Mouse (Mus musculus) liver, adult 2 months (tissue): Measurements from ENCODE around the gene Atp6v1g3. TPM values are rescaled to one million over a fixed set of nuclear protein-coding genes. Genes with fewer than 3 reads are reported as not detected.

Experiments used
- DNase-seq: peaks from one replicate; pipeline ENCODE4 v3.0.0-alpha.2; 2011; ENCODE audit warnings: low read depth, low spot score; ENCODE audit errors: extremely low read depth
- H3K27ac ChIP-seq: fragments of 200-500 bp; replicated peaks from 2 replicates; pipeline ENCODE4 v1.5.1; 2012; ENCODE audit warnings: low read depth, mild to moderate bottlenecking, control low read depth, inconsistent platforms, low read length; ENCODE audit not compliant: insufficient read depth
- H3K27me3 ChIP-seq: fragments of 200-500 bp; 2 replicates; pipeline ENCODE4 v1.6.1; 2012; ENCODE audit warnings: mild to moderate bottlenecking, moderate library complexity, low read length, inconsistent platforms; ENCODE audit not compliant: control insufficient read depth, insufficient read depth
- H3K36me3 ChIP-seq: fragments of 200-500 bp; 2 replicates; pipeline ENCODE4 v1.6.1; 2012; ENCODE audit warnings: low read length, inconsistent platforms; ENCODE audit not compliant: control insufficient read depth, insufficient read depth
- H3K4me1 ChIP-seq: fragments of 200-500 bp; 2 replicates; pipeline ENCODE4 v1.6.1; 2011; ENCODE audit warnings: low read length; ENCODE audit not compliant: control insufficient read depth, insufficient read depth
- H3K4me3 ChIP-seq: fragments of 200-500 bp; 2 replicates; pipeline ENCODE4 v1.5.1; 2011; ENCODE audit warnings: low read depth, mild to moderate bottlenecking, control low read depth, low read length, moderate library complexity; ENCODE audit not compliant: insufficient read depth
- H3K79me2 ChIP-seq: fragments of 200-500 bp; 2 replicates; pipeline ENCODE4 v1.6.1; 2012; ENCODE audit warnings: inconsistent platforms, mild to moderate bottlenecking, low read length, moderate library complexity; ENCODE audit not compliant: control insufficient read depth, insufficient read depth
- H3K9ac ChIP-seq: fragments of 200-500 bp; 2 replicates; pipeline ENCODE4 v1.6.1; 2012; ENCODE audit warnings: low read depth, mild to moderate bottlenecking, control low read depth, inconsistent platforms, low read length
- CTCF ChIP-seq: fragments of 200-500 bp; IDR thresholded peaks from 2 replicates; pipeline ENCODE4 v1.5.1; 2011; ENCODE audit warnings: low read depth, low read length, control low read depth
- POLR2A ChIP-seq: fragments of 200-500 bp; IDR thresholded peaks from 2 replicates; pipeline ENCODE4 v1.6.1; 2011; ENCODE audit warnings: low read length, control low read depth; ENCODE audit not compliant: insufficient read depth; ENCODE audit errors: extremely low read depth
- WGBS: fragments of 180-500 bp; shearing (Covaris S2); methylation state at CpG from one replicate; pipeline ENCODE4 v1.1.7; 2018; 5-methylcytosine and 5-hydroxymethylcytosine counted together
- polyA plus RNA-seq: library from polyadenylated mRNA; depleted of rRNA; stranded (reverse); fragments of >200 nt; gene quantifications from 2 replicates; pipeline ENCODE4 v1.2.3, GENCODE M21; 2012
- total RNA-seq: library from RNA; depleted of rRNA; stranded (reverse); fragments of >200 nt; gene quantifications from 2 replicates; pipeline ENCODE4 v1.2.3, GENCODE M21; 2014

Gene Atp6v1g3
- total and polyA plus RNA-seq, 2 experiments: not detected

GRCm38 (mm10) chr1:138326566-138326965 lies 53.0 kb downstream of the Atp6v1g3 start:
- TF ChIP-seq POLR2A (no peak), CTCF (no peak)
- no peaks in the 10 kb centered on the region for H3K36me3 ChIP-seq
- no peaks in the 10 kb centered on the region for H3K79me2 ChIP-seq
- 52% methylated on average over 2 of the region's 2 CpGs for WGBS
- no peaks in the 10 kb centered on the region for H3K27me3 ChIP-seq
- no peak overlapping the region for H3K9ac ChIP-seq
- DNase-seq: no peak
- no peaks in the 10 kb centered on the region; the same call in 1 of the 2 replicates for H3K4me1 ChIP-seq
- H3K4me3 ChIP-seq: no peak overlapping the region
- H3K27ac ChIP-seq: no peak overlapping the region

- Histone ChIP-seq H3K4me3 (no peak overlapping the region), H3K4me1 (no peaks in the 10 kb centered on the region; the same call in 1 of the 2 replicates), H3K9ac (no peak overlapping the region), H3K36me3 (no peaks in the 10 kb centered on the region), H3K27me3 (no peaks in the 10 kb centered on the region), H3K79me2 (no peaks in the 10 kb centered on the region), H3K27ac (no peak overlapping the region)
- no peak for TF ChIP-seq POLR2A
- TF ChIP-seq CTCF: no peak
- DNase-seq: no peak
- WGBS: 59% methylated on average over 18 of the region's 18 CpGs
Measured at GRCm38 (mm10) chr1:138327466-138328245, 54.1 kb downstream of the Atp6v1g3 start.

GRCm38 (mm10) chr1:138328320-138328719 lies 54.8 kb downstream of the Atp6v1g3 start:
- DNase-seq: peak; percentile 14
- no peak overlapping the region for H3K4me3 ChIP-seq
- TF ChIP-seq CTCF (peak; percentile 58), POLR2A (no peak)
- WGBS: 21% methylated on average over 12 of the region's 12 CpGs
- no peak overlapping the region for H3K9ac ChIP-seq
- no peak overlapping the region for H3K27ac ChIP-seq
- H3K4me1 ChIP-seq: no peaks in the 10 kb centered on the region; the same call in 1 of the 2 replicates
- H3K27me3 ChIP-seq: no peaks in the 10 kb centered on the region
- H3K36me3 ChIP-seq: no peaks in the 10 kb centered on the region
- H3K79me2 ChIP-seq: no peaks in the 10 kb centered on the region

GRCm38 (mm10) chr1:138330556-138330955 lies 57.0 kb downstream of the Atp6v1g3 start:
- no peaks in the 10 kb centered on the region; the same call in 1 of the 2 replicates for H3K4me1 ChIP-seq
- no peak for TF ChIP-seq CTCF
- no peak for TF ChIP-seq POLR2A
- H3K36me3 ChIP-seq: no peaks in the 10 kb centered on the region
- no peak for DNase-seq
- H3K79me2 ChIP-seq: no peaks in the 10 kb centered on the region
- WGBS: 93% methylated on average over 2 of the region's 2 CpGs
- no peak overlapping the region for H3K27ac ChIP-seq
- H3K27me3 ChIP-seq: no peaks in the 10 kb centered on the region
- no peak overlapping the region for H3K4me3 ChIP-seq
- H3K9ac ChIP-seq: no peak overlapping the region

GRCm38 (mm10) chr1:138331596-138331995 lies 58.1 kb downstream of the Atp6v1g3 start:
- Histone ChIP-seq H3K9ac (no peak overlapping the region), H3K36me3 (no peaks in the 10 kb centered on the region), H3K4me3 (no peak overlapping the region), H3K27me3 (no peaks in the 10 kb centered on the region), H3K4me1 (no peaks in the 10 kb centered on the region; the same call in 1 of the 2 replicates), H3K27ac (no peak overlapping the region), H3K79me2 (no peaks in the 10 kb centered on the region)
- WGBS: 66% methylated on average over 4 of the region's 4 CpGs
- TF ChIP-seq CTCF (no peak), POLR2A (no peak)
- no peak for DNase-seq

GRCm38 (mm10) chr1:138334701-138335100 lies 61.2 kb downstream of the Atp6v1g3 start:
- Histone ChIP-seq H3K36me3 (no peaks in the 10 kb centered on the region), H3K79me2 (no peaks in the 10 kb centered on the region), H3K27me3 (no peaks in the 10 kb centered on the region), H3K4me3 (no peak overlapping the region), H3K9ac (no peak overlapping the region), H3K27ac (no peak overlapping the region), H3K4me1 (no peaks in the 10 kb centered on the region)
- no peak for DNase-seq
- TF ChIP-seq CTCF (no peak), POLR2A (no peak)
- 74% methylated on average over 2 of the region's 2 CpGs for WGBS
